Mouse (Mus musculus) liver, adult (tissue): Measurements from ENCODE around the gene Opn4.

Source experiments
- GATA4 ChIP-seq: IDR thresholded peaks from 2 replicates; pipeline ENCODE4 v1.6.1; 2014; ENCODE audit warnings: mild to moderate bottlenecking, low read length; ENCODE audit not compliant: insufficient replicate concordance

Opn4 gene

DNA sequence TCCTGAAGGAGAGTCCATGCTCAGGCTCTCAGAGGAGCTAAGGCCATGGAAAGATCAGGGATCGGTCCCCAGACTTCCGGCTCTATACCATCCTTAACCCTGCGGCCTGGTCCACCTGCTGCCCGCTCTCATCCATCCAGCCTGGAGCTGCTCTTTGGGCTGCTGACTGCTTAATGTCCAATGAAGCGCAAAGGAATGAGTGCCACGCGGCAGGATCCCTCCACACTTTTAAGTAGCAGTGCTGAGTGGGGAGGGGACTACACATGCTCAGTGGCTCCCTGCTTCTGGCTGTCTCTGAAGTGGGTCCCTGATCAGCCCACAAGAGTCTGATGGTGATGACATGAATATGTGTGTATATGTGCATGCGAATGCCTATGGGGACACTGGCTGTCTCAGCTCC, at the start of gene Opn4:
TSS of gene Opn4 (minus strand) at position 202 of the 400 bp plus-strand sequence.
- TF ChIP-seq GATA4, result no peak

DNA sequence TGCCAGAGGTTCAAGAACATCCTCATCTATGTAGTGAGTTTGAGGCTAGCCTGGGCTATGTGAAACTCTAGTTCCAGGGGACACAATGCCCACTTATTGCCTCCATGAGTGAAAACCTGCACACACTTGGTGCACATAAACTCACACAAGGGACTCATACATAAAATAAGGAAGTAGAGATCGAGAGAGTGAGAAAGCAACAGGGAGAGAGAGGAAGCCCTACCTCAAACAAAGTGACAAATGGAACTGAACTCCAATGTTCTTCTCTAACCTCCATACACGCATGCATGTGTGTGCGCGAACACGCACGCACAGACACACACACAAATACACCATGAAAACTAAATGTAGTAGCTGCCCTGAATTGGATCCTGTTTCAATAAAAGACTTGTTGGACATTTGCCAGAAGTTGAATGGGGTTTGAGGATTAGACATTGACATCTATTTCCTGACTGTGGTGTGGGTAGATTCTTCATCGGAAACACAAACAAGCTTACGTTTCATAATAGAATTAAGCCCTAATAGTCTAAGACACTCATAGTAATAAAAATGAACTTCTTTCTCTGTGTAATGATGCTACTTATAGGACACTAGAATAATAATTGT, 48.0 kb upstream of the Opn4 start:
- no peak for TF ChIP-seq GATA4

DNA sequence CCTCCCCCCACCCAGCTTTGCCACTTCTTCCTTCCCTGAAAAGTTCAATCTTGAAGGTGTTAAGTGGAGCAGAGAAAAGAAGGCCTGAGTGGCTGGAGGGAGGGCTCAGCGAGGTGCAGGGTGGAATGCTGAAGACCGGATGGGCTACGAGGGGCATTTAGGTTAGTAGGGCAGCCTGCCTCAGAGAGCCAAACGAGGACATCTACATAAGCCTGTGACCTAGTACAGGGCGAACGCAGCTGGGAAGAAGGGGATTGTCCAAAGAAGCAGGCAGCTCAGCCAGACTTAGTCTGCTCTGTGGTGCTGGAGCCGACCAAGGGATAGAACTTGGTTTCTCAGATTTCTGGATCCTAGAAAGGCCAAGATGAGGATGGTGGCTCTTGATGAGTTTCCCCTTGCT, 44.2 kb upstream of the Opn4 start:
- TF ChIP-seq GATA4, result no peak

DNA sequence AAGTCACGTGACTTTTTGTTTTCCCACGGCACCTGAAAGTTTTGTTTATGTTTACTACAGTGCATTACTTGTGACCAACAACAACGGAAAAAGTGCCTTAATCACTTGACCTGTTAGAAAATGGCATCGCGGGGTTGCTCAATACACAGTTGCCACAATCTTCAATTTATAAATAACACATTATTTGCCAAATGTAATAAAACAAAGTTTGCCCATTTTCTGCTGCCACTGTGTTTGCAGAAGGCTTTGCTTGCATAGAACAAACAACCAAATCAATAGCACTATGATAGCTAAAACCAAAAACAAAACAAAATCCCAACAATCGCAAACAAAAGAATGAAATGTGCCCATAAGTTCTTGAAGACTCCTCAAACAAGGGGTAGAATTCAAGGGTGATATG, 35.8 kb upstream of the Opn4 start:
- no peak for TF ChIP-seq GATA4

DNA sequence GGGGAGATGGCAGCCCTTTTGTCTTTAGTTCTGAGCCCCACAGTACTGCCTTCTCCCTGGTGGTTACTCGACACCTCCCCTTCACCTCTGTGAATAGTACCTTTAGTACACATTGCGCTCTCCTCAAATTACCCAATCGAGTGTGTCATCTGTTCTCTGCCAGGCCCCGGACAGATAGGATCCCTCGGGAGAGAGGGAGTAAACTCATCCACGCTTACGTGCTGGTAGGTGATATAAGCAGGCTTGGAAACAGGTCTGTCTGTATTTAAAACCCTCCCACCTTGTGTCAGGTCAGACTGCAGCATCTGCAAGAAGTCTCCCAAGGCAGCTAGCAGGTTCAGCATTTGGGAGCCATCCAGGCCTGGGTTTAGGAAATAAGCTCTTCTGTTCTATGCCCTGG, 35.2 kb upstream of the Opn4 start:
- TF ChIP-seq GATA4, result peak; percentile 51; the same call in 1 of the 2 replicates

DNA sequence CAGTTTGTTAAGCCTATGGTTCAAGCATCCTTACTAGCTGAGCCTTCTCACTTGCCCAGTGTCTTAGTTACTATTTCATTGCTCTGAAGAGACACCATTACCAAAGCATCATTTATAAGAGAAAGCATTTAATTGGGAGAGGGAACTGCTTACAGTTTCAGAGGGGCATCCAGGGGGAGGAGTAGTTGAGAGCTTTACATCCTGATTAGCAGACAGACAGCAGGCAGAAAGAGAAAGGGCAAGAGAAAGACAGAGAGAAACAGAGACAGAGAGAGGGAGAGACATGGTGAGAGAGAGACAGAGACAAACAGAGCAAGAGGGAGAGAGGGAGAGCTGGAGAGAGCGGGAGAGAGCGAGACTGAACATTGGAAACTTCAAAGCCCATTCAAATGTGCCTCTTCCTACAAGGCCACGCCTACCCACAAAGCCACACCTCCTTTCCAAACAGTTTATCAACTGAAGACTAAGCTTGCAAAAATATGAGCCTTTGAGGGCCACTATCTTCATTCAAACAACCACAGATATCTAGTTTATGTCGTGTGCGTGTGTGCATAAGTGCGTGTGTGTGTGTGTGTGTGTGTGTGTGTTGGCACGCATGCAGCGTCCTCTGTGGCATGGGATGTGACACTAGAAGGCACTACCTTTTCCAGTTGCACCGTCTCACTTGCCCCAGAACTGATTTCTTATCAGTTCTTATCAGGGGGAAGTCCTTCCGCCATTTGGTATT, 32.9 kb upstream of the Opn4 start:
- TF ChIP-seq GATA4, result no peak

DNA sequence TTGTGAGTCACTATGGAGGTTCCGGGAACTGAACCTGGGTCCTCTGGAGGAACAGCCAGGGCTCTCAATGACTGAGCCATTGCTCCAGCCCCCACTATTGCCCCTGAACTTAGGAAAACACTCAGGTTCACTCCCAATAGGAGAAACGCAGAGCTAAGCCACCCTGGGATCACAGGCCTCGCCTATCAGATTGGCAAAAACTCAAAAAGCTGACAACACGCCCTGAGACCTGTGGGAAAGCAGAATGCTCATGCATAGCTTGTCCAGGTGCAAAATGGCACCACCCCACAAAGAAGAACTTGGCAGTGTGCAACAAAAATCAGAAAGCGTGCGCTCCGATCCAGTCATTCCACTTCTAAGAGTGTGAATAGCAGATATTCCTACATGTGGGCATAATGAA, 26.9 kb upstream of the Opn4 start:
- TF ChIP-seq GATA4, result peak; percentile 81; the same call in 1 of the 2 replicates

DNA sequence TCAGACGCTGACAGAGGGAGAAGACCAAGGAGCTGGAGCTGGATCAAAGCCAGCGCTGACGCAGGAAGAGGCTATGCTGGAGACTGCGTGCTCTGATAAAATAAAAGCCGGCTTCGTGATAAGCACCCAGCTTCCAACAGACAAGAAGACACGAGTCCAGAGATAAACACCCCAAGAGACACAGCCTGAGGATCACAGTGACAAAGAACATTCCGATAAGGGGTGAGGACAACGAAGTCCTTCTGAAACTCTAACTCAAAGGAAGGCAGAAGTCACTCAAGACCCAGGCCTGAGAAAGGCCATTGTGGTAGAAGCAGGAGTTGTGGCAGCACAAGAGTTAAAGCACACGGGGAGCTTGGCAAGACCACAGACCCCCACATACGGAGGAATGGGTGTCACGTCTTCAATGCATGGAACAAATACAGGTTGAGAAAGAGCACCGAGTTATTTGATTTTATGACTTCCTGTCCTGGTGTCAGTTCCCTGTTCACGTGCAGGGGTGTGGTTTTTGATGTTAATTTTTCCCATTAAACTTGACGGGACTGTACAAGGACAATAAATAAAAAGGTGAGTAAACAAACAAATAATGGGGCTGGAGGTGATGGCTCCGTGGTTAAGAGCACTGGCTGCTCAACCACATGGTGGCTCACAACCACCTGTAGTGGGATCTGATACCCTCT, 23.7 kb upstream of the Opn4 start:
- TF ChIP-seq GATA4, result no peak

DNA sequence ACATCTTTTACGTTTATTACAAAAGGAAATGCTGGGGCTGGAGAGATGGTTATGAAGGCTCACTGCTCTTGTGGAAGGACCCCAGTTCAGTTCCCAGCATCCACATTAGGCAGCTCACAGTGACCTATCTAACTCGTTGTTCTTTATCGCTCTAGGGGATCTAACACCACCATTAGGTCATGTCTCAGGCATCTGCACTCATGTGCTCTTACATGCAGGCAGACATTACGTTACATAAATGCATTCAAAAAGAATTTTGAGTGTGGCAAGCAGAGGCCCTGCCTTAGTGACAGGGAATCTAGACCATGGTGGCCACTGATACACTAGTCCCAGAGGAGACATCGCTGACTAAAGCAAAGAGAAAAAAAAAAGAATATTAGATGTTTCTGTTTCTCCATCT, 23.1 kb upstream of the Opn4 start:
- TF ChIP-seq GATA4, result no peak

DNA sequence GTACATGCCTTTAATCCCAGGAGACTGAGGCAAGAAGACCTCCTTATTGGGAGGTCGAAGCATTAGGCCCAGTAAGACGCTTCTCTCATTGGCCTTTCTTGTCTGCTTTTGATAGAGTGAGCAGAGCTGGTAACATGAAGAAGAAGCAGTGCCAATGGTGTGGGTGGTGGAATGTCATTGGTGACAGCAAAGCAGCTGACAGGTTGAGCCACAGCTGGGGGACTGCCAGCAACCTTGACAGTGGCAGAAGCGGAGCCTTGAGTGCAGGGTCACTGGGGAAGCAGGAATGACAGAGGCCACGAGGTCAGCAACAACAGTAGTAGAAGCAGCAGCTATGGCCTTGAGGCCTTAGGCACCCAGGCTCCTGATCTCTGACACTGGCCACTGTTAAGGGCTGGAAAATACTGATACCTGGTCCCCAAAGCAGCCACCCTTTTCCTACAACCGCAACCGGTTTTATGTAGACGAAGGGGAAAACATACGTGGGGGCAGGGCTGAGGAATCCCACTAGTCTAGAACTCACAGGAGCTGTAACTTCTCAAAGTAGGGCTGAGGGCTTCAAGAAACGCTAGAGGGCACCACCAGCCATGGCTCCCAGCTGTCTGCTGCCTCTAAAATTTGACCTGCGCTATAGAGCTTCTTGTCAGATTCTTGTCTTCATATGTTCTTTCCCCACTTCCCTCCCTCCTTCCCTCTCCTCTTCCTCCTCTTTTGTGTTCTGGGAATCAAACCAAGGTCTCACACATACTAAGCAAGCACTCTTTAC, 20.9 kb upstream of the Opn4 start:
- no peak for TF ChIP-seq GATA4

DNA sequence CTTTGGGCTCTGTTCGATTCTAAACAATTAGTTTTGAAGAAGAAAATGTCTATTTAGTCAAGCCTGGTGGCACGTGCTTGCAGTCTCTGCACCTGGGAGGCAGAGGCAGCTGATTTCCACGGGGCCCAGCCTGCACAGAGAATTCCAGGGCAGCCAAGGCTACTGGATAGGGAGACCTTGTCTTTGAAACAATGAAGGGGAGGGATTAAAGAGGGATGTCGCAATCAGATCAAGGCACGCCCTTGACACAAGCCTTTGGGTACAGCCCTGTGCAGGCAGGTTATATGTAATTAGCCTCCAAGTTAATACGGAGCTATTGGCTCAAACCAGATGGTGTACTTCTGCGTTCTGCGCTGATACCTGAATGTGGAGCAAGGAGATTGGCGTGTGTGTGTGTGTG, 18.9 kb upstream of the Opn4 start:
- TF ChIP-seq GATA4, result no peak

DNA sequence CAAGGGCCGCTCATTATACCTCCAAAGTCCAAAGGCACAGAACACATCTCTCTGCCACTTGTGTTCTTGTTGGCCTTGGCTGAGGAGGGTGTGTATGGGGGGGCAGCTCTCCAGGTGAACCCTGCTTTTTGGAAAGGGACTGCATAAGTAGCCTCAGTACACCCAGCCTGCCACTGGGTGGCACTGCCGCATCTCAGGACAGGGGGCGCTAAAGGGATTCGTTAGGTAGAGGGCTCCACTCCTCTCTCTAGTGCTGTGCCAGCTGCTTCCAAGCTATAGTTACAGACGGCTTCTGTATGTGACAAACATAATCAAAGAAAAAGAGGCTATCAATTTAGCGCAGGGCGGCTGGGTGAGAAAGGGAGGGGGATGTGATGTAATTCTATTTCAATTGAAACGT, 16.9 kb upstream of the Opn4 start:
- TF ChIP-seq GATA4, result no peak

DNA sequence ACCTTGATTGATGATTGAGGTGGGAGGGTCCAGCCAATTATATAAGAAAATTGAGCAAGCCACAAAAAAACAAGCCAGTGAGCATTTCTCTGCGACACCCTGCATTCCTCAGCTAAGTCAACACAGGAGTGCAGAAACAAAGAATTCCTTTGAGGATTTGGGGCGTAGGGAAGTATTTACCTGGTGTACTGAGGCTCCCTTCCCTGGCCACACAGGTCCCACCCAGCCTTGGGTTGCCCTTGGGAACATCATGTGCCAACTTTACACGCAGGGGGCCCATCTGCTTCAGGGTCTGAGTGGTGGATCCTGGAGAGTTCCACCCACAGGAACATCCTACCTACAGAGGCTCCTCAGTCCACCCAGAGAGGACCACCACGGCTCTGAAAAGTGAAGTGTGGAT, 15.7 kb upstream of the Opn4 start:
- TF ChIP-seq GATA4, result no peak

DNA sequence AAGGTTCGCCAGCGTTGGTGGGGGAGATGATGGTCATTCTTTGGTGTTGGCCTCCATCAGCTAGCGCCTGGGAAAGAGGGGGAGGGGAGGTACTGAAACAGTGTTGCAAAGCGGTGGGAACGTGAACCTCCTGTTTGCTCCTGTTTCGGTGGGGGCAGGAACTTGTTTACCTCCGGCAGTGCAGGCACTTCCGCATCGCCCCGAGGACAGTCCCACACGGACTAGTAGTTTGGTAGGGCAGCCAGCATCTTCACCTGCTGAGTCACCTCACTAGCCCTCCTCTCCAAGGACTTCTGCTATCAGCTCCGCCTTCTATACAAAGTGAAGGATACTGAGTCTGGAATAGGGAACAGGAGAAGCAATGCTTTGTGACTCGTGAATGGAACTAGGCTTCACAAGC, 15.1 kb upstream of the Opn4 start:
- TF ChIP-seq GATA4, result no peak

DNA sequence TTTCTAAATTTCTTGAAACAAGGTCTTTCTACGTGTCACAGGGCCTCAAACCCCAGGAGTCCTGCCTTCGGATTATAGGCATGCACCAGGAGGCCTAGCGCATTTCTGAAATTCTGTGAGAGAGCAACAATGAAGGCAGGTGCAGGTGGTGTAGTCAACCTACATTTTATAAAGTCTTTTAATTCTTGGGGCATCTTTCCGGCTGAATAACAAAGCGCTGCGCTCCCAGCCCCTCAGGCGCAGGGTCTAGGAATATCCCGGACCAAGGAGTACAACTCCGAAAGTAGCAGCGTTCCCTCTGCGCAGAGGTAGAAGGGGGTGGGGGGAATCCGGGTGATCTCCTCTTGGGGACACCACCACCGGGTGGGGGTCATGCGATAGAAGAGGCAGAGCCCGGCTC, 14.6 kb upstream of the Opn4 start:
- no peak for TF ChIP-seq GATA4

DNA sequence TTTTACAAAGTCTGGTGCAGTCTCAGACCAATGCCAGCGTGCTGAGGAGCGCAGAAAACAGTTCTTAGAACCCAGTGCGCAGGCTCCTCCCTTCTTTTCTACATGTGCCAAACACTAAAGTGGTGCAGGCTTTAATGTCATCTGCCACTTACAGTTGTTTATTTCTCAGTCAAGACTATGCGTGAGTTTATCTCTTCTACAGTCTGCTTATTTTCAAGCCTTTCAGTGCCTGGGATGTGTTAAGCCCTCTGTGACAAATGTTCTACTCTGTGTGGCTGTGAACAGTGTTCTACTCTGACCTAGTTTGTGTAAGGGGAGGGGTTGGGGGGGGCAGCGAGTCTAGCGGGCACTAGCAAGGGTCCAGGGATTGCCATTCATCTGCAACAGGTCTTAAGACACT, 13.6 kb upstream of the Opn4 start:
- TF ChIP-seq GATA4, result no peak
